Mouse (Mus musculus) lung, embryonic 16.5 days (tissue): ENCODE results near the gene Nlrc4. TPM values are rescaled to one million over a fixed set of nuclear protein-coding genes. Genes with fewer than 3 reads are reported as not detected.

Experiments used
- ATAC-seq: fragments of 200-750 bp; cut with Nextera tagmentation; 2 replicates; pipeline ENCODE4 v1.8.0; 2017; ENCODE audit warnings: low read depth, mild to moderate bottlenecking, moderate library complexity
- H3K27ac ChIP-seq: fragments of 300-500 bp; sonication (generic); 2 replicates; pipeline ENCODE4 v1.5.1; 2014; ENCODE audit warnings: mild to moderate bottlenecking, control low read depth, low read length
- H3K27me3 ChIP-seq: fragments of 300-500 bp; sonication (generic); 2 replicates; pipeline ENCODE4 v1.6.1; 2014; ENCODE audit warnings: low read depth, low read length, mixed read lengths; ENCODE audit not compliant: control insufficient read depth, insufficient read depth
- H3K36me3 ChIP-seq: fragments of 300-500 bp; sonication (generic); 2 replicates; pipeline ENCODE4 v1.6.1; 2014; ENCODE audit warnings: low read length; ENCODE audit not compliant: control insufficient read depth, insufficient read depth
- H3K4me1 ChIP-seq: fragments of 300-500 bp; sonication (generic); replicated peaks from 2 replicates; pipeline ENCODE4 v1.6.1; 2014; ENCODE audit warnings: low read length, mixed read lengths; ENCODE audit not compliant: control insufficient read depth, insufficient read depth
- H3K4me2 ChIP-seq: fragments of 300-500 bp; sonication (generic); 2 replicates; pipeline ENCODE4 v1.6.1; 2014; ENCODE audit warnings: low read depth, low read length, control low read depth
- H3K4me3 ChIP-seq: fragments of 300-500 bp; sonication (generic); 2 replicates; pipeline ENCODE4 v1.5.1; 2014; ENCODE audit warnings: mild to moderate bottlenecking, low read length, control low read depth
- H3K9ac ChIP-seq: fragments of 300-500 bp; sonication (generic); 2 replicates; pipeline ENCODE4 v1.6.1; 2014; ENCODE audit warnings: low read length, control low read depth
- H3K9me3 ChIP-seq: fragments of 300-500 bp; sonication (generic); 2 replicates; pipeline ENCODE4 v1.6.1; 2016; ENCODE audit warnings: low read length; ENCODE audit not compliant: control insufficient read depth
- WGBS: fragments of 180-500 bp; shearing (Covaris S2); extraction: QIAGEN DNeasy Blood & Tissue Kit; methylation state at CpG from one replicate; pipeline ENCODE4 v1.1.7; 2014; 5-methylcytosine and 5-hydroxymethylcytosine counted together
- polyA plus RNA-seq: library from polyadenylated mRNA; unstranded; fragments of >200 nt; fragmentation: Nextera tagmentation; extraction: Ambion mirVana; gene quantifications from 2 replicates; pipeline ENCODE4 v1.2.1, GENCODE M21; 2015

Gene Nlrc4
- polyA plus RNA-seq, 1 experiment from 2014 or later: 0.39 TPM

GRCm38 (mm10) chr17:74386657-74387056, 72.3 kb downstream of the Nlrc4 start:
- no peak overlapping the region for H3K9ac ChIP-seq
- no peak for ATAC-seq
- H3K27me3 ChIP-seq: no peaks in the 10 kb centered on the region
- no peaks in the 10 kb centered on the region for H3K9me3 ChIP-seq
- H3K27ac ChIP-seq: no peak overlapping the region
- peaks cover 23% of the 10 kb centered on the region for H3K36me3 ChIP-seq
- no peaks in the 10 kb centered on the region for H3K4me1 ChIP-seq
- H3K4me2 ChIP-seq: no peak overlapping the region
- H3K4me3 ChIP-seq: no peak overlapping the region

DNA sequence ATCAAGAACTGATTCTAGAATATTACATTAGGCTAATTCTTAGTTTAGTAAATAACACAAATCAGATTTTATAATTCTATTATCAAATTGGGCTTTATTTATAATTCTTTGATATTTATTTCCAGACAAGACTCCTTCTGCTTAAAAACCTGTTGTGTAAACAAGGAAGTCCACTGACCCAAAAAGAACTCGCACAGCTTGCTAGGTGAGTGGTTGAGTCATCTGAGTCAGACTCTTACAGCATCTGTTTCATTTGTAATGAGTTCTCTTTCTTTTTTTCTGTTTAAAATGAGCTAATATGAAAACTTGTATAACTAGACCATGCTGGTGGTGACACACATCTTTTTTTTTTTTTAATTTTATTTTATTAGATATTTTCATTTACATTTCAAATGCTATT, 82.0 kb downstream of the Nlrc4 start:
- H3K36me3 ChIP-seq: peaks cover 35% of the 10 kb centered on the region

More for the DNA sequence above, 82.0 kb downstream of the Nlrc4 start:
- no peak overlapping the region for H3K27ac ChIP-seq
- no peaks in the 10 kb centered on the region for H3K9me3 ChIP-seq
- no peaks in the 10 kb centered on the region for H3K4me1 ChIP-seq
- H3K4me3 ChIP-seq: no peak overlapping the region
- no peak overlapping the region for H3K4me2 ChIP-seq
- 69% methylated on average over 1 of the region's 1 CpGs for WGBS
- H3K27me3 ChIP-seq: no peaks in the 10 kb centered on the region
- H3K9ac ChIP-seq: no peak overlapping the region
- no peak for ATAC-seq

Other genes with a start within 250 kb of the Nlrc4 start
- gene Memo1, start 163.6 kb downstream of the Nlrc4 start, polyA plus RNA-seq: 80.9 and 85.1 TPM in 2 replicates
- gene Dpy30, start 135.2 kb downstream of the Nlrc4 start, polyA plus RNA-seq: 212 and 222 TPM in 2 replicates
- gene Spast, start 120.2 kb downstream of the Nlrc4 start, polyA plus RNA-seq: 10.8 and 11.0 TPM in 2 replicates
- 38.4 and 40.5 TPM in 2 replicates for gene Slc30a6, start 63.5 kb downstream of the Nlrc4 start, polyA plus RNA-seq
- gene Yipf4, start 30.4 kb upstream of the Nlrc4 start, polyA plus RNA-seq: 67.5 and 67.9 TPM in 2 replicates
- gene Birc6, start 69.2 kb upstream of the Nlrc4 start, polyA plus RNA-seq: 76.8 and 89.7 TPM in 2 replicates